In genomic region chr12:98246835-98247234, GRCm38 (mm10) we compare ENCODE assay signal across 21 mouse cellular contexts. TPM values are rescaled to one million over a fixed set of nuclear protein-coding genes. Genes with fewer than 3 reads are reported as not detected.
A peak's percentile ranks its signal among the peaks of the same experiment; 100 is the strongest.
DNase-seq lines count a peak whose midpoint lies in the region; ATAC-seq and TF ChIP-seq lines count a peak whose summit lies in the region.
"Had no signal": no experiment of that assay in that cellular context is flagged by ENCODE, and none has a peak within 500 bp of the region (broad histone marks: within the 10 kb centered on the region; RNA-seq: fewer than 3 reads in every experiment).

No protein-coding gene starts in this region.

- DNase-seq in CD4-positive, CD25-positive, alpha-beta regulatory T cell, adult 2 months (ENCODE audit: low read depth, low spot score) = peak; percentile 76
- peak; percentile 52 for DNase-seq in G1E (ENCODE audit: low spot score)
- peak; percentile 81 for DNase-seq in induced T-regulatory cell, adult 2 months (ENCODE audit: low read depth)
- peak; percentile 36 to 40 for DNase-seq in thymus, postnatal 10 days (ENCODE audit: low spot score in 2 of 2)
- no peak for DNase-seq in spleen, postnatal 14 days (ENCODE audit: low spot score in 2 of 2)
- DNase-seq: cerebellum, postnatal 14 days; gastrocnemius, postnatal 36 days; kidney, adult 9 months; kidney, postnatal 4 days; midbrain, embryonic 14.5 days; spleen, adult 18-20 months had no signal

- 48% methylated on average over 4 of the region's 4 CpGs for WGBS in heart, embryonic 12.5 days

- no peaks in the 10 kb centered on the region for H3K9me3 ChIP-seq in G1E (replicated peaks)
- H3K9me3 ChIP-seq in heart, embryonic 12.5 days (replicated peaks) = no peaks in the 10 kb centered on the region
- H3K9me3 ChIP-seq: forebrain, embryonic 12.5 days; heart, embryonic 10.5 days; limb, embryonic 10.5 days; liver, embryonic 12.5 days; lung, embryonic 15.5 days had no signal

- no peak overlapping the region for H3K4me2 ChIP-seq in heart, embryonic 12.5 days
- H3K4me2 ChIP-seq: forebrain, embryonic 12.5 days; liver, embryonic 12.5 days; lung, embryonic 15.5 days had no signal

- TF ChIP-seq CTCF in G1E (IDR thresholded peaks at IDR 0.05; ENCODE audit: low read depth, low read length) = no peak

- peaks cover 62% of the 10 kb centered on the region for H3K36me3 ChIP-seq in G1E (replicated peaks)
- peaks cover 14% of the 10 kb centered on the region; the same call in 1 of the 2 replicates for H3K36me3 ChIP-seq in heart, embryonic 12.5 days

- no peak overlapping the region for H3K27ac ChIP-seq in heart, embryonic 12.5 days (ENCODE audit: poor library complexity, severe bottlenecking)
- H3K27ac ChIP-seq: forebrain, embryonic 12.5 days; heart, embryonic 10.5 days; limb, embryonic 10.5 days; liver, embryonic 12.5 days; lung, embryonic 15.5 days had no signal

- peaks cover 39% of the 10 kb centered on the region for H3K4me1 ChIP-seq in G1E (ENCODE audit: insufficient read depth, low read depth, low read length)
- no peaks in the 10 kb centered on the region for H3K4me1 ChIP-seq in heart, embryonic 12.5 days (replicated peaks)
- H3K4me1 ChIP-seq: forebrain, embryonic 12.5 days; heart, embryonic 10.5 days; liver, embryonic 12.5 days; lung, embryonic 15.5 days had no signal

- no peak overlapping the region for H3K9ac ChIP-seq in heart, embryonic 12.5 days
- H3K9ac ChIP-seq: forebrain, embryonic 12.5 days; liver, embryonic 12.5 days; lung, embryonic 15.5 days had no signal

- H3K4me3 ChIP-seq in G1E (ENCODE audit: low read depth, low read length) = no peak overlapping the region
- no peak overlapping the region for H3K4me3 ChIP-seq in heart, embryonic 12.5 days
- H3K4me3 ChIP-seq: forebrain, embryonic 12.5 days; heart, embryonic 10.5 days; limb, embryonic 10.5 days; liver, embryonic 12.5 days; lung, embryonic 15.5 days; myocyte had no signal

- peak; percentile 93 for ATAC-seq in G1E (ENCODE audit: extremely low read depth, insufficient number of reproducible peaks, low FRiP score, poor library complexity, severe bottlenecking)
- ATAC-seq in erythroid progenitor cell, adult 5-6 weeks (replicated peaks; ENCODE audit: low FRiP score, poor library complexity, severe bottlenecking) = no peak
- no peak for ATAC-seq in heart, embryonic 12.5 days (ENCODE audit: insufficient number of reproducible peaks, low FRiP score)
- ATAC-seq: hindbrain, embryonic 16.5 days; liver, embryonic 12.5 days had no signal

- no peaks in the 10 kb centered on the region for H3K27me3 ChIP-seq in G1E (ENCODE audit: insufficient read depth, low read length)
- no peaks in the 10 kb centered on the region for H3K27me3 ChIP-seq in heart, embryonic 12.5 days (replicated peaks)
- H3K27me3 ChIP-seq: forebrain, embryonic 12.5 days; liver, embryonic 12.5 days; lung, embryonic 15.5 days had no signal

RNA-seq across cellular contexts. Expression of gene Galc, which starts 12.4 kb away (rescaled TPM):
- 120 and 131 TPM in 2 replicates for total RNA-seq in G1E (2014; fragmentation: Nextera tagmentation)
- total RNA-seq in G1E (2017) = 143 and 174 TPM in 2 replicates
- polyA plus RNA-seq in G1E (2012) = 9.3 and 10.1 TPM in 2 replicates
- 5.0 and 11.9 TPM in 2 replicates for total RNA-seq in erythroid progenitor cell, adult 5-6 weeks (2015; ENCODE audit: low replicate concordance)
- total RNA-seq in erythroid progenitor cell, adult 5-6 weeks (2017; ENCODE audit: low replicate concordance) = 1.6 and 6.2 TPM in 2 replicates
- 8.5 and 9.2 TPM in 2 replicates for polyA plus RNA-seq in heart, embryonic 12.5 days (2016; fragmentation: Nextera tagmentation; extraction: Ambion mirVana)

RNA-seq across cellular contexts. Expression of gene Gpr65, which starts 21.6 kb away (rescaled TPM):
- total RNA-seq in G1E (2014; fragmentation: Nextera tagmentation) (142 and 144 TPM in 2 replicates), G1E (2017) (202 and 232 TPM in 2 replicates)
- 1.4 and 2.4 TPM in 2 replicates for polyA plus RNA-seq in G1E (2012)
- 10.5 and 24.3 TPM in 2 replicates for total RNA-seq in erythroid progenitor cell, adult 5-6 weeks (2015; ENCODE audit: low replicate concordance)
- total RNA-seq in erythroid progenitor cell, adult 5-6 weeks (2017; ENCODE audit: low replicate concordance) = 3.5 and 11.3 TPM in 2 replicates
- 0.62 and 0.72 TPM in 2 replicates for polyA plus RNA-seq in heart, embryonic 12.5 days (2016; fragmentation: Nextera tagmentation; extraction: Ambion mirVana)
- total RNA-seq: left cerebral cortex, adult 18-20 months had no signal
- polyA plus RNA-seq: myocyte had no signal

Comparison
In these comparisons a context has a peak if more than half of its experiments do, and no peak if none do; other contexts are left out.
1. DNase-seq: peak in CD4-positive, CD25-positive, alpha-beta regulatory T cell, adult 2 months (single experiment), G1E (single experiment), induced T-regulatory cell, adult 2 months (single experiment) and thymus, postnatal 10 days (2 of 2); none in spleen, postnatal 14 days (0 of 2).
2. RNA of gene Galc, which starts 12.4 kb away (total RNA-seq): 120 to 174 TPM in G1E; 1.6 to 11.9 TPM in erythroid progenitor cell, adult 5-6 weeks; every median in the first group is over 4 times any median in the second.
3. RNA of gene Gpr65, which starts 21.6 kb away (total RNA-seq): 142 to 232 TPM in G1E; 3.5 to 24.3 TPM in erythroid progenitor cell, adult 5-6 weeks; every median in the first group is over 4 times any median in the second.